Mouse (Mus musculus) thymus, adult 2 months (tissue): ENCODE data around the gene Nt5dc3. TPM values are rescaled to one million over a fixed set of nuclear protein-coding genes. Genes with fewer than 3 reads are reported as not detected.

Experiments
- DNase-seq: peaks from one replicate; pipeline ENCODE4 v3.0.0; 2021
- H3K27ac ChIP-seq: fragments of 200-500 bp; 2 replicates; pipeline ENCODE4 v1.5.1; 2012; ENCODE audit warnings: low read length, control low read depth; ENCODE audit not compliant: control insufficient read depth, insufficient read depth
- H3K27me3 ChIP-seq: fragments of 200-500 bp; 2 replicates; pipeline ENCODE4 v1.6.1; 2012; ENCODE audit warnings: mild to moderate bottlenecking, low read length, moderate library complexity, mixed read lengths; ENCODE audit not compliant: control insufficient read depth, insufficient read depth
- H3K36me3 ChIP-seq: fragments of 200-500 bp; 2 replicates; pipeline ENCODE4 v1.6.1; 2012; ENCODE audit warnings: mild to moderate bottlenecking, low read length, moderate library complexity; ENCODE audit not compliant: control insufficient read depth, insufficient read depth
- H3K4me1 ChIP-seq: fragments of 200-500 bp; replicated peaks from 2 replicates; pipeline ENCODE4 v1.6.1; 2012; ENCODE audit warnings: low read length; ENCODE audit not compliant: control insufficient read depth, insufficient read depth
- H3K4me3 ChIP-seq: fragments of 200-500 bp; 2 replicates; pipeline ENCODE4 v1.5.1; 2012; ENCODE audit warnings: mild to moderate bottlenecking, low read length, control low read depth, moderate library complexity; ENCODE audit not compliant: control insufficient read depth, insufficient read depth
- CTCF ChIP-seq: fragments of 200-500 bp; IDR thresholded peaks from 2 replicates; pipeline ENCODE4 v1.5.1; 2012; ENCODE audit warnings: mild to moderate bottlenecking, control low read depth, low read length, moderate library complexity, borderline replicate concordance; ENCODE audit not compliant: control insufficient read depth, poor library complexity, insufficient read depth; ENCODE audit errors: extremely low read depth
- POLR2A ChIP-seq: fragments of 200-500 bp; IDR thresholded peaks from 2 replicates; pipeline ENCODE4 v1.6.1; 2012; ENCODE audit warnings: mild to moderate bottlenecking, low read length, control low read depth, moderate library complexity; ENCODE audit not compliant: control insufficient read depth, poor library complexity, insufficient read depth; ENCODE audit errors: extremely low read depth
- WGBS: fragments of 180-500 bp; shearing (Covaris S2); methylation state at CpG from one replicate; pipeline ENCODE4 v1.1.7; 2018; 5-methylcytosine and 5-hydroxymethylcytosine counted together
- polyA plus RNA-seq: library from polyadenylated mRNA; depleted of rRNA; stranded (reverse); fragments of >200 nt; gene quantifications from 2 replicates; pipeline ENCODE4 v1.2.3, GENCODE M21; 2012

Gene Nt5dc3
- polyA plus RNA-seq, 1 experiment: 7.5 TPM

GRCm38 (mm10) chr10:86777614-86778319 lies 1.0 kb upstream of the Nt5dc3 start:
- no peak overlapping the region for H3K27ac ChIP-seq
- no peaks in the 10 kb centered on the region for H3K36me3 ChIP-seq
- WGBS: 69% methylated on average over 19 of the region's 19 CpGs
- peaks cover 15% of the 10 kb centered on the region for H3K4me1 ChIP-seq
- no peaks in the 10 kb centered on the region for H3K27me3 ChIP-seq
- peak; percentile 23 for DNase-seq
- H3K4me3 ChIP-seq: peak overlapping the region; percentile 57
- TF ChIP-seq CTCF (no peak), POLR2A (no peak)

DNA sequence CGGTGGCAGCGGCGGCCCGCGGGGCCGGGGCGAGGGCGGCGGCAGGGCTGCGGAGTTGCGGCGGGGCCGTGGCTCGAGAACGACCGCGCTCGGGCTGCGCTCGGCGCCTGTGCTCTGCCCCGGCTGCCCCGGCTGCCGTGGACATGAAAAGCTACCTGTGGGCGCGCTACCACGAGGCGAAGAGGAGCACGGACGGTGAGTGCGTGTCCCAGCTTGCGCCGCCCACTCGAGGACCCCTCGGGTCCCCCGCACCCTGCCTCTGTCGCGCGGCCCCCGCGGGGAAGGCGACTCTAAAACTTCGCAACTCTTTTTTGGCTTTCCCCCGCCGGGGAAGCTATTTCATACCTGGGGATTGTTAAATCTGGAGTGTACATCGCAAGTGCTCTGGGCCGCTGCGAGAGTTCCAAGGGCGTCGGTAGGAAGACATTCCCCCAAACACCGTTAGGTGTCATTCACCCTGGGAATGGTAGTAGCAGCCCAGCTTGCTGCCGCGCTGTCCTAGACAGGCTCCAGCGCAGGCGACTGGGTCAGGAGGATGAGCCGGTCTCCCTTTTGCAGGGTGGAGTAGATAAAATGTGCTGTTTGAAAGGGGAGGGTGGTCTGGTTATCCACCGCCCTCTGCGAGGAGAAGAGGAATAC lies 431 bp downstream of the Nt5dc3 start:
- Histone ChIP-seq H3K4me1 (peaks cover 17% of the 10 kb centered on the region), H3K27me3 (no peaks in the 10 kb centered on the region), H3K4me3 (peak overlapping the region; percentile 53), H3K36me3 (no peaks in the 10 kb centered on the region), H3K27ac (no peak overlapping the region)
- no peak for TF ChIP-seq POLR2A
- 0 out of 2 replicates have a peak, but pooled peaks have one; percentile 14 for TF ChIP-seq CTCF
- WGBS: under 1% methylated on average over 58 of the region's 58 CpGs
- DNase-seq: peak; percentile 34

- peak overlapping the region; percentile 53 for H3K4me3 ChIP-seq
- H3K27me3 ChIP-seq: no peaks in the 10 kb centered on the region
- TF ChIP-seq CTCF: no peak
- no peak for TF ChIP-seq POLR2A
- H3K27ac ChIP-seq: no peak overlapping the region
- WGBS: 37% methylated on average over 12 of the region's 12 CpGs
- peaks cover 17% of the 10 kb centered on the region for H3K4me1 ChIP-seq
- H3K36me3 ChIP-seq: no peaks in the 10 kb centered on the region
- no peak for DNase-seq
Observed at GRCm38 (mm10) chr10:86779816-86780500, 1.2 kb downstream of the Nt5dc3 start.

DNA sequence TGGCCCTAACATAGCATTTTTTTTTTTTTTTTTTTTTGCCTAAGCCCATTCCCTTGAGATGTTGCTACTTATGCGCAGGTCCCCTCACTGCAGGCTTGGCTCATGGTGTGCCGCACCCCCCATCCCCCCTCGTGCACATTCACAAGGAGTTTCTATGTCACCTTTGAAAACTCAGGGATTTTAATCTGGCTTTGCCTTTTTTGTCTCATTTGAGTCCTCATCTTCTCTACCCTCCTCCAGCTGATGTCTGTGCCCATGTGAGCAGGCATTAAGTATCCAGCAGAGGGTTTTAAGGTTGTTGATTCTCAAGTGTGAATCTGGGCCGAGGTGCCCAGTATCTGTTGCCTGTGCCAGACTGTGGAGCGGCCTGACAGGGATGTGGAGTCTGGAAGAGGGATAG lies 2.8 kb downstream of the Nt5dc3 start:
- DNase-seq: no peak
- Histone ChIP-seq H3K27me3 (no peaks in the 10 kb centered on the region), H3K4me1 (peaks cover 17% of the 10 kb centered on the region), H3K36me3 (no peaks in the 10 kb centered on the region), H3K4me3 (no peak overlapping the region), H3K27ac (no peak overlapping the region)
- TF ChIP-seq POLR2A (no peak), CTCF (no peak)
- 93% methylated on average over 5 of the region's 5 CpGs for WGBS

DNA sequence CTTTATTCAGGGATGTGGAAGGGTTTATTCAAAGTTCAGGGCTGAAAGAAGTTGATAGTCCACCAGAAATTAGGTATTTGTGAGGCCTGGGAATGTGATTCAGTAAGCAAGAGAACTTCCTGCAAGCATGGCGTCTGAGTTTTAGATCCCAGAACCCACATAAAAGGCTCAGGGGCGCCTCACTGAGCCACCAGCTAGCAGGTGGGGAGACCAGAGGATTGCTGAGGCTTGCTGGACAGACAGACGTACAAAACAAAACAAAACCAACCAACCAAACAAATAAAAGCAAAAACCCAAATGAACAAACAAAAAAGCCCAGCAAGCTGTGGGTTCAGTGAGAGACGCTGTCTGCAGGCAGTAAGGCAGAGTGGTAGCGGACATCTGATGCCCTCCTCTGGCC lies 3.9 kb downstream of the Nt5dc3 start:
- Histone ChIP-seq H3K36me3 (no peaks in the 10 kb centered on the region), H3K4me1 (peaks cover 17% of the 10 kb centered on the region), H3K4me3 (no peak overlapping the region), H3K27me3 (no peaks in the 10 kb centered on the region), H3K27ac (no peak overlapping the region)
- DNase-seq: no peak
- TF ChIP-seq POLR2A (no peak), CTCF (no peak)
- 34% methylated on average over 5 of the region's 5 CpGs for WGBS

DNA sequence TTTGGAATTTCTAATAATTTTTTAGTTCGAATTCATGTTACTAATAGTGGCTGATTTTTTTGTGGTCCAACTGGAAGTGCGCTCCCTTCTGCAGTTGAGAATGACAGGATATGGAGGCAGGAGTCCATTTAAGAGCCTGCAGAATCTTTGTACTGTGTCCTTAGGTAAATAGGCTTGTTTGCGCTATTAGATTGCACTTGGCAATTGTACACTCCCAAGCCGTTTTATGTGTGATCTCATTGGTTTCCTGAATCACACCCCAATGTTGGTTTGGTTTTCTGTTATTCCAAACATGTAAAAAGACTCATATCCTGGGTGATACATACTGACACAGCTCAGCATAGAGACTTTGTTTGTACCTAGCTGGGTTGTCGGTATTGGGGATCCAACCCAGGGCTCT lies 4.8 kb downstream of the Nt5dc3 start:
- no peak for TF ChIP-seq CTCF
- no peak for TF ChIP-seq POLR2A
- DNase-seq: no peak
- 88% methylated on average over 5 of the region's 5 CpGs for WGBS
- Histone ChIP-seq H3K4me3 (no peak overlapping the region), H3K36me3 (no peaks in the 10 kb centered on the region), H3K27me3 (no peaks in the 10 kb centered on the region), H3K27ac (no peak overlapping the region), H3K4me1 (peaks cover 11% of the 10 kb centered on the region)
